Mouse (Mus musculus) lung, postnatal 25 days (tissue): ENCODE measurements around the gene 4930469K13Rik.
"Not testable (repeated sequence)": the region's sequence is repeated elsewhere in the genome, so short reads cannot be mapped to it uniquely, and the experiment has no call there.

ENCODE experiments used
- DNase-seq: peaks from one replicate; pipeline ENCODE4 v3.0.0; 2022; ENCODE audit warnings: low spot score

Gene 4930469K13Rik

GRCm38 (mm10) chr11:34098422-34098821 lies at the start of gene 4930469K13Rik:
Gene 4930469K13Rik, minus strand, starts transcription at chr11:34098554.
- DNase-seq: no peak

- DNase-seq: no peak
Observed at GRCm38 (mm10) chr11:34146934-34147333, 48.6 kb upstream of the 4930469K13Rik start.

GRCm38 (mm10) chr11:34144421-34144820 lies 46.1 kb upstream of the 4930469K13Rik start:
- DNase-seq: no peak

- DNase-seq: no peak
Observed at GRCm38 (mm10) chr11:34143984-34144383, 45.6 kb upstream of the 4930469K13Rik start.

GRCm38 (mm10) chr11:34139296-34139695 lies 40.9 kb upstream of the 4930469K13Rik start:
- DNase-seq: no peak

GRCm38 (mm10) chr11:34128412-34128811 lies 30.1 kb upstream of the 4930469K13Rik start:
- no peak for DNase-seq

- not testable (repeated sequence) for DNase-seq
Observed at GRCm38 (mm10) chr11:34125727-34126126, 27.4 kb upstream of the 4930469K13Rik start.

GRCm38 (mm10) chr11:34124852-34125251 lies 26.5 kb upstream of the 4930469K13Rik start:
- no peak for DNase-seq

- DNase-seq: no peak
Observed at GRCm38 (mm10) chr11:34123147-34123546, 24.8 kb upstream of the 4930469K13Rik start.

- no peak for DNase-seq
Observed at GRCm38 (mm10) chr11:34118319-34118718, 20.0 kb upstream of the 4930469K13Rik start.

- DNase-seq: no peak
Observed at GRCm38 (mm10) chr11:34117581-34117980, 19.2 kb upstream of the 4930469K13Rik start.

- no peak for DNase-seq
Observed at GRCm38 (mm10) chr11:34116572-34117135, 18.3 kb upstream of the 4930469K13Rik start.

GRCm38 (mm10) chr11:34113760-34114159 lies 15.4 kb upstream of the 4930469K13Rik start:
- DNase-seq: no peak

- DNase-seq: no peak
Observed at GRCm38 (mm10) chr11:34112781-34113380, 14.5 kb upstream of the 4930469K13Rik start.

- no peak for DNase-seq
Observed at GRCm38 (mm10) chr11:34111940-34112339, 13.6 kb upstream of the 4930469K13Rik start.

GRCm38 (mm10) chr11:34109260-34109659 lies 10.9 kb upstream of the 4930469K13Rik start:
- DNase-seq: no peak

GRCm38 (mm10) chr11:34104919-34105318 lies 6.6 kb upstream of the 4930469K13Rik start:
- no peak for DNase-seq

- no peak for DNase-seq
Observed at GRCm38 (mm10) chr11:34101827-34102226, 3.5 kb upstream of the 4930469K13Rik start.

- DNase-seq: no peak
Observed at GRCm38 (mm10) chr11:34087064-34087463, 11.3 kb downstream of the 4930469K13Rik start.

GRCm38 (mm10) chr11:34086164-34086751 lies 12.1 kb downstream of the 4930469K13Rik start:
- DNase-seq: no peak

GRCm38 (mm10) chr11:34084639-34085038 lies 13.7 kb downstream of the 4930469K13Rik start:
- DNase-seq: no peak

GRCm38 (mm10) chr11:34083795-34084194 lies 14.6 kb downstream of the 4930469K13Rik start:
- DNase-seq: no peak
